Mouse (Mus musculus) liver, adult 2 months (tissue): ENCODE results near the gene Zkscan4. TPM values are rescaled to one million over a fixed set of nuclear protein-coding genes. Genes with fewer than 3 reads are reported as not detected.
A peak's percentile ranks its signal among the peaks of the same experiment; 100 is the strongest.
"Not testable (repeated sequence)": the region's sequence is repeated elsewhere in the genome, so short reads cannot be mapped to it uniquely, and the experiment has no call there.

Experiments used
- DNase-seq: peaks from one replicate; pipeline ENCODE4 v3.0.0-alpha.2; 2011; ENCODE audit warnings: low read depth, low spot score; ENCODE audit errors: extremely low read depth
- H3K27ac ChIP-seq: fragments of 200-500 bp; replicated peaks from 2 replicates; pipeline ENCODE4 v1.5.1; 2012; ENCODE audit warnings: low read depth, mild to moderate bottlenecking, control low read depth, inconsistent platforms, low read length; ENCODE audit not compliant: insufficient read depth
- H3K27me3 ChIP-seq: fragments of 200-500 bp; 2 replicates; pipeline ENCODE4 v1.6.1; 2012; ENCODE audit warnings: mild to moderate bottlenecking, moderate library complexity, low read length, inconsistent platforms; ENCODE audit not compliant: control insufficient read depth, insufficient read depth
- H3K36me3 ChIP-seq: fragments of 200-500 bp; 2 replicates; pipeline ENCODE4 v1.6.1; 2012; ENCODE audit warnings: low read length, inconsistent platforms; ENCODE audit not compliant: control insufficient read depth, insufficient read depth
- H3K4me1 ChIP-seq: fragments of 200-500 bp; 2 replicates; pipeline ENCODE4 v1.6.1; 2011; ENCODE audit warnings: low read length; ENCODE audit not compliant: control insufficient read depth, insufficient read depth
- H3K4me3 ChIP-seq: fragments of 200-500 bp; 2 replicates; pipeline ENCODE4 v1.5.1; 2011; ENCODE audit warnings: low read depth, mild to moderate bottlenecking, control low read depth, low read length, moderate library complexity; ENCODE audit not compliant: insufficient read depth
- H3K79me2 ChIP-seq: fragments of 200-500 bp; 2 replicates; pipeline ENCODE4 v1.6.1; 2012; ENCODE audit warnings: inconsistent platforms, mild to moderate bottlenecking, low read length, moderate library complexity; ENCODE audit not compliant: control insufficient read depth, insufficient read depth
- H3K9ac ChIP-seq: fragments of 200-500 bp; 2 replicates; pipeline ENCODE4 v1.6.1; 2012; ENCODE audit warnings: low read depth, mild to moderate bottlenecking, control low read depth, inconsistent platforms, low read length
- CTCF ChIP-seq: fragments of 200-500 bp; IDR thresholded peaks from 2 replicates; pipeline ENCODE4 v1.5.1; 2011; ENCODE audit warnings: low read depth, low read length, control low read depth
- POLR2A ChIP-seq: fragments of 200-500 bp; IDR thresholded peaks from 2 replicates; pipeline ENCODE4 v1.6.1; 2011; ENCODE audit warnings: low read length, control low read depth; ENCODE audit not compliant: insufficient read depth; ENCODE audit errors: extremely low read depth
- WGBS: fragments of 180-500 bp; shearing (Covaris S2); methylation state at CpG from one replicate; pipeline ENCODE4 v1.1.7; 2018; 5-methylcytosine and 5-hydroxymethylcytosine counted together
- polyA plus RNA-seq: library from polyadenylated mRNA; depleted of rRNA; stranded (reverse); fragments of >200 nt; gene quantifications from 2 replicates; pipeline ENCODE4 v1.2.3, GENCODE M21; 2012; rRNA removed
- total RNA-seq: library from RNA; depleted of rRNA; stranded (reverse); fragments of >200 nt; gene quantifications from 2 replicates; pipeline ENCODE4 v1.2.3, GENCODE M21; 2014; rRNA removed

Gene Zkscan4
- total and polyA plus RNA-seq, 2 experiments = 0.09 to 1.0 TPM

DNA sequence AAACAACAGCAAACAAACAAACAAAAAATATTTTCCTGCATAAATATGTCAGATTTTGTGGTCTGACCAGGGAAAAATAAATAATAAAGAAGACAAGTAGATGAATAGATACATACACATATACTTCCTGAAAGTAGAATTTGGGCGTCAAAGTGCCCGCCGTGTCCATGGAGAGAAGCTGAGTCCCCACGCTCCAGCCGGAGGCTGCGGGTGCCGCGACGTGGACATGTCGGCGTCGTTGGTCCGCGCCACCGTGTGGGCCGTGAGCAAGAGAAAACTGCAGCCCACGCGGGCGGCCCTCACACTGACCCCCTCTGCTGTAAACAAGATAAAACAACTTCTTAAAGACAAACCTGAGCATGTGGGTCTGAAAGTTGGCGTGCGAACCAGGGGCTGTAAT, 16.4 kb downstream of the Zkscan4 start, which contains the start of gene AK157302:
Gene AK157302 (plus strand): TSS at position 144 of the 400 bp plus-strand sequence.
- no peak within 1 kb of the TSS for H3K4me3 ChIP-seq
- no peaks in the 10 kb centered on the region for H3K36me3 ChIP-seq
- no peak for DNase-seq
- H3K27me3 ChIP-seq = no peaks in the 10 kb centered on the region
- H3K9ac ChIP-seq = no peak within 1 kb of the TSS
- WGBS = 93% methylated on average over 21 of the region's 21 CpGs
- no peak for TF ChIP-seq CTCF
- TF ChIP-seq POLR2A = no peak
- H3K79me2 ChIP-seq = no peaks in the 10 kb centered on the region
- H3K27ac ChIP-seq = no peak within 1 kb of the TSS
- H3K4me1 ChIP-seq = no peaks in the 10 kb centered on the region

DNA sequence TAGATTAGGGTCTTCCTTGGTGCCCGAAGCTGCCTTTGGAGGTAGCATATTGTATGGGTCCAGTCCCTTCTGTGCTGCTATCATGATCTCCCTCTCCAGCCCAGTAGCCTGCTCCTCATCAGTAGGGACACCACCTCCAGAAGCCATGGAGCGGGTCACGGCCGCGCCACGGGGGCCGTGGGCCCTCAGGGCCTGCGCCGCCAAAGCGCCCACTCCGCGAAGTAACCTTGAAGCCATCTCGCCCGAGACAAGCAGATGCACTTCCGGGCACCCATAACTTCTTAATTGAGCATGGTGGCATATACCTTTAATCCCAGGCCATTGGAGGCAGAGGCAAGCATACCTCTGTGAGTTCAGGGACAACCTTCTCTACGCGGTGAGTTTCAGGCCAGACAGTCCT, 22.5 kb downstream of the Zkscan4 start, which contains the start of gene Gm11273:
Gene Gm11273 (minus strand): TSS at position 237 of the 400 bp plus-strand sequence.
- not testable (repeated sequence) for DNase-seq, H3K27ac ChIP-seq, H3K27me3 ChIP-seq, H3K4me1 ChIP-seq, H3K36me3 ChIP-seq, H3K9ac ChIP-seq, H3K79me2 ChIP-seq, H3K4me3 ChIP-seq
- 95% methylated on average over 17 of the region's 17 CpGs for WGBS

DNA sequence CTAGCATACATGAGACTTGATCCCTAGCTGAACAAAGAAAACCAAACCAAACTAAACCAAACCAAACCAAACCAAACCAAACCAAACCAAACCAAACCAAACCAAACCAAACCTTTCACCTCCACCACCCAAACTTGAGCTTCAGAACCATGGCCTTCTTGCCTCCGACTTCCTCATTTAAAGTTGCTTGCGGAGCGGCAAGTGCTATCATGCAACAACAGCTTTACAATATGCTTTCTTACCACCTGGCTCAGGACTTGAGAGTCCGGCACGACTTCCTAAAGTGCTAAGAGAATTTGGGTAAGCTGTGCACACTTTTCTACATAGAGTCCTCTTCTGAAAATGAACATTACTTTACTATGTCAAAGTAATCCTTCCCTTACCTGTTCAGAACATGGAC, 23.6 kb downstream of the Zkscan4 start:
- WGBS = 93% methylated on average over 5 of the region's 5 CpGs
- Histone ChIP-seq H3K27me3 (no peaks in the 10 kb centered on the region), H3K79me2 (no peaks in the 10 kb centered on the region), H3K9ac (no peak overlapping the region), H3K4me3 (no peak overlapping the region), H3K4me1 (peaks cover 1% of the 10 kb centered on the region; the same call in 1 of the 2 replicates), H3K27ac (no peak overlapping the region), H3K36me3 (no peaks in the 10 kb centered on the region)
- no peak for TF ChIP-seq CTCF
- TF ChIP-seq POLR2A = no peak
- no peak for DNase-seq

DNA sequence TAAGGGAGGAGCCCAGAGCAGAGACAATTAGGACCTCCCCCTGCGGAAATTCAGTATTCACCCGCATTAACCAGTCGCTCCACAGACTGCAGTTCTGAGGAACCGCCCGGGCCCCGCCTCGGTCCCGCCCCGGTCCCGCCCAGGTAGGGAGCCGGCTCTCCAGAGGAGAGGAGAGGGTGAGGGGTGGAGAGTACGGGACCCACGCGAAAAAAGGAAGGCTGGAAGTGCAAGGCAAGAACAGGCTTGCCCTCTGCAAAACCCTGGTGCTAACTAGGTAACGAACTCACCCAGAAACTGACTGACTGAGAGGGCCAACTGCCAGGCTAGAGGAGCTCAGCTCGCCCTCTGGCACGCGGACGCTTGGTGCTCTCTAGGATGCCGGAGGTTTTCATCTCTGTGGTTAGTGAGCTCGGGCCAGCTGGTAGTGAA, 27.5 kb downstream of the Zkscan4 start:
- DNase-seq = peak; percentile 82
- under 1% methylated on average over 21 of the region's 21 CpGs for WGBS
- TF ChIP-seq POLR2A (0 out of 2 replicates have a peak, but pooled peaks have one; percentile 42), CTCF (no peak)
- Histone ChIP-seq H3K27ac (peak overlapping the region; percentile 86), H3K79me2 (no peaks in the 10 kb centered on the region), H3K36me3 (no peaks in the 10 kb centered on the region), H3K9ac (peak overlapping the region; percentile 76), H3K4me3 (peak overlapping the region; percentile 90), H3K27me3 (no peaks in the 10 kb centered on the region), H3K4me1 (peaks cover 1% of the 10 kb centered on the region; the same call in 1 of the 2 replicates)

DNA sequence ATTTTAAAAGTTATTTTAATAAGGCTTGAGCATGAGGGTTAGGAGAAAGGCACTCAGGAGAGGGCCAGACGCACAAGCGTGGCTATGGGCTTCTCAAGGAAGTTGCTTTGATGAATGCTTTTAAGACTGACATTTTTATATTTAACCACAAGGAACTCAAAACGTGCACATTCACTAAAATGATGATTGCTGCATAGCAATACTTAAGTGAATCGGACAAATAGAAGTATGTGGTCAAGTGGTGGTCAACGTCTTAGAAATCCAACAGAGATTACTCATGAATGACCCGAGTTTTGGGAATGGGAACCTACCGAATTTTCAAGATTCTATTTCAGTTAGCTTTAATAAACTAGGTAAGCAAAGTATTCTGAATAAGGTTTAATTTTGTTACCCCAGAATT, 51.4 kb downstream of the Zkscan4 start:
- Histone ChIP-seq H3K9ac (no peak overlapping the region), H3K36me3 (peaks cover 12% of the 10 kb centered on the region), H3K27ac (no peak overlapping the region), H3K79me2 (0 out of 2 replicates have a peak, but pooled peaks cover 2% of the 10 kb centered on the region), H3K4me3 (peak overlapping the region; percentile 4; the same call in 1 of the 2 replicates), H3K27me3 (no peaks in the 10 kb centered on the region), H3K4me1 (peaks cover 2% of the 10 kb centered on the region; the same call in 1 of the 2 replicates)
- TF ChIP-seq POLR2A (no peak), CTCF (no peak)
- DNase-seq = peak; percentile 9
- WGBS = 48% methylated on average over 7 of the region's 7 CpGs

DNA sequence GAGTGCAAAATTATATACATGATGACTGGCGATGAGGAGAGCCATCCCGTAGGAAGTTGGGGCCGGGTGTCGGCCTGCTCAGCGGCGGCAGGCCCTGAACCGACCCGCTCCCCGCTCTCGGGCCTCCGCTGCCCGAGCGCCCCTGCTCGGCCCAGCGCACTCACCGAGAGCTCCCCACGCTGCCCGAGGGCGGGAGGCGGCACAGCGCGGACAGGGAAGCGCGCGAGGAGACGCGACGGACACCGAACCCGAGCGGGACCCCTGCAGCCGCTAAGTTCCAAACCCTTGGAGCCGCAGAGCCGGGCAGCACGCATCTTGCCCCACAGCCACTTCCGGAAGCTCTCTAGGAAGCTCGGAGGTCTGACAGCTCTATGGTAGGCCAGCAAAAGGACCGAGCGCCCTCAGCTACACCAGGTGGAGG, 52.1 kb downstream of the Zkscan4 start, which contains the start of gene Zkscan8:
Gene Zkscan8 (minus strand): TSS at position 340 of the 421 bp plus-strand sequence.
- Histone ChIP-seq H3K9ac (peak within 1 kb of the TSS; percentile 100), H3K4me1 (peaks cover 2% of the 10 kb centered on the region; the same call in 1 of the 2 replicates), H3K4me3 (peak within 1 kb of the TSS; percentile 98), H3K27ac (peak within 1 kb of the TSS; percentile 87), H3K79me2 (0 out of 2 replicates have a peak, but pooled peaks cover 2% of the 10 kb centered on the region), H3K27me3 (no peaks in the 10 kb centered on the region), H3K36me3 (peaks cover 8% of the 10 kb centered on the region)
- no peak for TF ChIP-seq POLR2A
- TF ChIP-seq CTCF = 0 out of 2 replicates have a peak, but pooled peaks have one; percentile 0
- peak; percentile 82 for DNase-seq
- WGBS = 1% methylated on average over 39 of the region's 39 CpGs

Other genes starting within 250 kb of the Zkscan4 start
- gene Gpx5, start 186.2 kb upstream of the Zkscan4 start, total RNA-seq = not detected in 2 replicates
- gene Gpx5, start 186.2 kb upstream of the Zkscan4 start, polyA plus RNA-seq = not detected in 2 replicates
- gene Gpx6, start 166.8 kb upstream of the Zkscan4 start, total RNA-seq = 0.27 and 1.0 TPM in 2 replicates
- gene Gpx6, start 166.8 kb upstream of the Zkscan4 start, polyA plus RNA-seq = 0.55 and 0.70 TPM in 2 replicates
- not detected in 2 replicates for gene Olfr1367, start 132.0 kb upstream of the Zkscan4 start, total RNA-seq
- gene Olfr1367, start 132.0 kb upstream of the Zkscan4 start, polyA plus RNA-seq = not detected in 2 replicates
- 5.4 and 6.0 TPM in 2 replicates for gene Zscan12, start 116.1 kb upstream of the Zkscan4 start, total RNA-seq
- 1.0 and 1.2 TPM in 2 replicates for gene Zscan12, start 116.1 kb upstream of the Zkscan4 start, polyA plus RNA-seq
- gene Zkscan3, start 76.2 kb upstream of the Zkscan4 start, total RNA-seq = 31.6 and 33.1 TPM in 2 replicates
- gene Zkscan3, start 76.2 kb upstream of the Zkscan4 start, polyA plus RNA-seq = 10.9 and 14.5 TPM in 2 replicates
- 0.60 and 0.83 TPM in 2 replicates for gene Pgbd1, start 37.8 kb upstream of the Zkscan4 start, total RNA-seq
- 0.20 and 0.26 TPM in 2 replicates for gene Pgbd1, start 37.8 kb upstream of the Zkscan4 start, polyA plus RNA-seq
- 30.8 and 33.4 TPM in 2 replicates for gene Zscan26, start 25.2 kb upstream of the Zkscan4 start, total RNA-seq
- gene Zscan26, start 25.2 kb upstream of the Zkscan4 start, polyA plus RNA-seq = 7.5 and 12.1 TPM in 2 replicates
- 0.27 and 0.55 TPM in 2 replicates for gene Nkapl, start 10.4 kb upstream of the Zkscan4 start, total RNA-seq
- 0.13 and 0.29 TPM in 2 replicates for gene Nkapl, start 10.4 kb upstream of the Zkscan4 start, polyA plus RNA-seq
- not detected in 2 replicates for gene Gm10065, start 534 bp downstream of the Zkscan4 start, total RNA-seq
- not detected in 2 replicates for gene Gm10065, start 534 bp downstream of the Zkscan4 start, polyA plus RNA-seq
- gene AK157302, start 16.3 kb downstream of the Zkscan4 start, total RNA-seq = 0.27 and 0.28 TPM in 2 replicates
- 0.11 TPM in 1 of 2 replicates, not detected in the other for gene AK157302, start 16.3 kb downstream of the Zkscan4 start, polyA plus RNA-seq
- gene Gm11273, start 22.5 kb downstream of the Zkscan4 start, total RNA-seq = 20.5 and 23.4 TPM in 2 replicates
- 26.0 and 26.2 TPM in 2 replicates for gene Gm11273, start 22.5 kb downstream of the Zkscan4 start, polyA plus RNA-seq
- gene Zkscan8, start 52.2 kb downstream of the Zkscan4 start, total RNA-seq = 4.7 and 5.3 TPM in 2 replicates
- 1.5 and 1.7 TPM in 2 replicates for gene Zkscan8, start 52.2 kb downstream of the Zkscan4 start, polyA plus RNA-seq
- gene Olfr1366, start 63.9 kb downstream of the Zkscan4 start, total RNA-seq = not detected in 2 replicates
- not detected in 2 replicates for gene Olfr1366, start 63.9 kb downstream of the Zkscan4 start, polyA plus RNA-seq
- gene Olfr1535, start 81.0 kb downstream of the Zkscan4 start, total RNA-seq = not detected in 2 replicates
- not detected in 2 replicates for gene Olfr1535, start 81.0 kb downstream of the Zkscan4 start, polyA plus RNA-seq
- gene Olfr1364, start 102.9 kb downstream of the Zkscan4 start, total RNA-seq = not detected in 2 replicates
- not detected in 2 replicates for gene Olfr1364, start 102.9 kb downstream of the Zkscan4 start, polyA plus RNA-seq
- gene Olfr1362, start 135.1 kb downstream of the Zkscan4 start, total RNA-seq = not detected in 2 replicates
- not detected in 2 replicates for gene Olfr1362, start 135.1 kb downstream of the Zkscan4 start, polyA plus RNA-seq
- gene Olfr11, start 163.6 kb downstream of the Zkscan4 start, total RNA-seq = not detected in 2 replicates
- not detected in 2 replicates for gene Olfr11, start 163.6 kb downstream of the Zkscan4 start, polyA plus RNA-seq
- not detected in 2 replicates for gene Olfr1361, start 184.5 kb downstream of the Zkscan4 start, total RNA-seq
- gene Olfr1361, start 184.5 kb downstream of the Zkscan4 start, polyA plus RNA-seq = not detected in 2 replicates
- not detected in 2 replicates for gene Olfr1360, start 198.5 kb downstream of the Zkscan4 start, total RNA-seq
- gene Olfr1360, start 198.5 kb downstream of the Zkscan4 start, polyA plus RNA-seq = not detected in 2 replicates
- not detected in 2 replicates for gene Olfr1359, start 219.2 kb downstream of the Zkscan4 start, total RNA-seq
- gene Olfr1359, start 219.2 kb downstream of the Zkscan4 start, polyA plus RNA-seq = not detected in 2 replicates
- 1.4 and 1.5 TPM in 2 replicates for gene Hist1h2bl, start 237.2 kb downstream of the Zkscan4 start, total RNA-seq
- gene Hist1h2bl, start 237.2 kb downstream of the Zkscan4 start, polyA plus RNA-seq = 0.90 TPM in 1 of 2 replicates, not detected in the other
- gene Hist1h2ai, start 237.5 kb downstream of the Zkscan4 start, total RNA-seq = 8.9 and 10.2 TPM in 2 replicates
- 0.64 and 1.6 TPM in 2 replicates for gene Hist1h2ai, start 237.5 kb downstream of the Zkscan4 start, polyA plus RNA-seq
- gene Hist1h3h, start 238.8 kb downstream of the Zkscan4 start, total RNA-seq = 24.2 and 48.6 TPM in 2 replicates
- gene Hist1h3h, start 238.8 kb downstream of the Zkscan4 start, polyA plus RNA-seq = 1.8 TPM in 1 of 2 replicates, not detected in the other
- gene Hist1h2bm, start 243.1 kb downstream of the Zkscan4 start, total RNA-seq = 2.8 and 7.2 TPM in 2 replicates
- not detected in 2 replicates for gene Hist1h2bm, start 243.1 kb downstream of the Zkscan4 start, polyA plus RNA-seq